Mouse (Mus musculus) liver, postnatal 0 days (tissue): Measurements from ENCODE around the gene Klc3.

Experiments
- CTCF ChIP-seq: sonication (generic); IDR thresholded peaks from 2 replicates; pipeline ENCODE4 v1.5.1; 2016; ENCODE audit warnings: antibody characterized with exemption, low read depth
- EP300 ChIP-seq: IDR thresholded peaks from 2 replicates; pipeline ENCODE4 v1.6.1; 2016; ENCODE audit warnings: antibody characterized with exemption, low read depth, mild to moderate bottlenecking

GRCm38 (mm10) chr7:19424051-19424450 is 20.1 kb upstream of the Klc3 start:
- TF ChIP-seq CTCF (no peak), EP300 (no peak)
